Mouse (Mus musculus) heart, adult 2 months (tissue): Measurements from ENCODE around the gene Slc26a1.

ENCODE experiments used
- CTCF ChIP-seq: fragments of 200-600 bp; IDR thresholded peaks from 2 replicates; pipeline ENCODE4 v1.8.1; 2022; ENCODE audit warnings: antibody characterized with exemption, mild to moderate bottlenecking, moderate library complexity
- EP300 ChIP-seq: fragments of 200-500 bp; IDR thresholded peaks from 2 replicates; pipeline ENCODE4 v1.6.1; 2011; ENCODE audit warnings: low read depth, low read length, control low read depth; ENCODE audit not compliant: insufficient read depth
- POLR2A ChIP-seq: fragments of 200-500 bp; IDR thresholded peaks from 2 replicates; pipeline ENCODE4 v1.6.1; 2011; ENCODE audit warnings: mild to moderate bottlenecking, low read depth, low read length, control low read depth; ENCODE audit not compliant: insufficient read depth

GRCm38 (mm10) chr5:108703754-108704626 is 28.6 kb upstream of the Slc26a1 start:
- TF ChIP-seq POLR2A = no peak
- no peak for TF ChIP-seq CTCF
- TF ChIP-seq EP300 = no peak
